Mouse (Mus musculus) hindbrain, postnatal 0 days (tissue): Measurements from ENCODE around the gene Matn4. TPM values are rescaled to one million over a fixed set of nuclear protein-coding genes. Genes with fewer than 3 reads are reported as not detected.

Experiments
- ATAC-seq: fragments of 200-750 bp; cut with Nextera tagmentation; 2 replicates; pipeline ENCODE4 v1.8.0; 2017; ENCODE audit warnings: mild to moderate bottlenecking, moderate TSS enrichment, moderate library complexity
- DNase-seq: peaks from one replicate; pipeline ENCODE4 v3.0.0-alpha.2; 2015; ENCODE audit warnings: low spot score
- H3K27ac ChIP-seq: fragments of 300-500 bp; sonication (generic); 2 replicates; pipeline ENCODE4 v1.5.1; 2014; ENCODE audit warnings: mild to moderate bottlenecking
- H3K27me3 ChIP-seq: fragments of 300-500 bp; sonication (generic); 2 replicates; pipeline ENCODE4 v1.6.1; 2014; ENCODE audit warnings: low read length, mixed read lengths; ENCODE audit not compliant: insufficient read depth
- H3K36me3 ChIP-seq: fragments of 300-500 bp; sonication (generic); 2 replicates; pipeline ENCODE4 v1.6.1; 2014; ENCODE audit warnings: low read length, mixed read lengths; ENCODE audit not compliant: insufficient read depth
- H3K4me1 ChIP-seq: fragments of 300-500 bp; sonication (generic); 2 replicates; pipeline ENCODE4 v1.6.1; 2014; ENCODE audit warnings: antibody characterized with exemption, low read length, mixed read lengths; ENCODE audit not compliant: insufficient read depth
- H3K4me2 ChIP-seq: fragments of 300-500 bp; sonication (generic); 2 replicates; pipeline ENCODE4 v1.6.1; 2014; ENCODE audit warnings: low read depth, mild to moderate bottlenecking, low read length, moderate library complexity, mixed read lengths
- H3K4me3 ChIP-seq: fragments of 300-500 bp; sonication (generic); 2 replicates; pipeline ENCODE4 v1.5.1; 2014; ENCODE audit warnings: low read length
- H3K9ac ChIP-seq: fragments of 300-500 bp; sonication (generic); replicated peaks from 2 replicates; pipeline ENCODE4 v1.6.1; 2014; ENCODE audit warnings: mild to moderate bottlenecking, low read length, moderate library complexity, mixed read lengths
- H3K9me3 ChIP-seq: fragments of 300-500 bp; sonication (generic); 2 replicates; pipeline ENCODE4 v1.6.1; 2016; ENCODE audit warnings: low read length, mixed read lengths
- CTCF ChIP-seq: IDR thresholded peaks from 2 replicates; pipeline ENCODE4 v1.5.1; 2016; ENCODE audit warnings: antibody characterized with exemption, control low read depth, low read depth
- WGBS: fragments of 180-500 bp; shearing (Covaris S2); extraction: QIAGEN DNeasy Blood & Tissue Kit; methylation state at CpG from one replicate; pipeline ENCODE4 v1.1.7; 2014; 5-methylcytosine and 5-hydroxymethylcytosine counted together
- polyA plus RNA-seq: library from polyadenylated mRNA; unstranded; fragments of >200 nt; fragmentation: Nextera tagmentation; extraction: Ambion mirVana; gene quantifications from 2 replicates; pipeline ENCODE4 v1.2.1, GENCODE M21; 2015
- total RNA-seq: library from RNA; depleted of rRNA; stranded (reverse); fragments of >200 nt; gene quantifications from 2 replicates; pipeline ENCODE4 v1.2.3, GENCODE M21; 2014

The Matn4 gene
- total and polyA plus RNA-seq, 2 experiments from 2014 or later = 4.7 to 8.2 TPM

DNA sequence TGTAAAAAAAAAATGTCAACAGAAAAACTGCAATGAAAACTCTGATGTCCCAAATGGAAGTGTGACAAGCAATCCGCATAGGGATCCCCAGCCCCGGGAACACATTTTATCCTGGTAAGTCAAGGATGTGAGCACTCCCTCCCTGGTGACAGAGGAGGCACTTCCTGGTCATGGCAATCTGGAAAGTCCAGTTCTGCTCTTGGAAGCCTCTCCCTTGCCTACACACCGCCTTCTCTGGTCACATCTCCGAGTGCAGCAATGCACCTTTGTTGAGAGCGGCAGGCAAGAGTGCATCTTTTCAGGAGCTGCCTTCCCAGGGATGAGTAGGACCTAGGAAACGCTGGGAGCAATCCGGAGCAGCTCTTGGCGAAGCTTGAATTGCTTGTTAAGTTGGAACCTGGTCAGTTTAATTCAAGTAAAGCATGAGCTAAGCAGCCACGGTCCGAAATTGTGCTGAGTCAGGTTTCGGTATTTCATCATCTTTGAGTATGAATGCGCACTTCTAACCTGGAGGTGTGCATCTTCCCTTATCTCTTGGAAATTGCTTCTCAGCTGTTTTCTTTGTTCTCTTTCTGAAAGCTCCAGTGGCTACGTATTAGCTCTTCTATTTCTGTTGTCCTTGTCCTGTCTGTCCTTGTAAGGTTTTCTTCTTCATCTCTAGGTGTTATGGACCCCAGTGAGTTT, 43.8 kb downstream of the Matn4 start:
- H3K4me2 ChIP-seq = no peak overlapping the region
- ATAC-seq (no peak), DNase-seq (no peak)
- no peaks in the 10 kb centered on the region for H3K27me3 ChIP-seq
- H3K9me3 ChIP-seq = no peaks in the 10 kb centered on the region
- no peaks in the 10 kb centered on the region for H3K4me1 ChIP-seq
- H3K27ac ChIP-seq = no peak overlapping the region
- no peak overlapping the region for H3K9ac ChIP-seq
- 29% methylated on average over 13 of the region's 13 CpGs for WGBS
- H3K36me3 ChIP-seq = no peaks in the 10 kb centered on the region
- TF ChIP-seq CTCF = no peak
- H3K4me3 ChIP-seq = no peak overlapping the region

DNA sequence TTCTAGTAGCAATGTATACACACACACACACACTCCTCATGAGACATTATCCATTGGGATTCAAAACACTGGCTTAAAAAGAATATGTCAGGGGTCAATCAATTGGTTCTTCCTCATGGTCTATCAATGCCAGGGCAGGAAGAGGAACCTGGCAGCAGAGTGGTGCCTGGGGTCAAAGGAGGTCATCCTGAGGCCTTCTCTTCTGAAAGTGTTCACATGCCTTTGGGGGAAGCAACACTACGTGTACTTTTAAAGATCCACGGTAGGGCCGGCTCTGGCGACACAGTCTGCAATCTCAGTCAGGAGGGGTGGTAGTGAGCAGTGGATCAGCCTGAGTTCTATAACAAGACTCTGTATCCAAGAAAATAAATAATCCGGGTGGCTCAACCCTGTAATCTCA, 45.3 kb downstream of the Matn4 start:
- DNase-seq = no peak
- no peak overlapping the region for H3K4me3 ChIP-seq
- no peaks in the 10 kb centered on the region for H3K36me3 ChIP-seq
- no peaks in the 10 kb centered on the region for H3K9me3 ChIP-seq
- TF ChIP-seq CTCF = no peak
- H3K27ac ChIP-seq = no peak overlapping the region
- 65% methylated on average over 5 of the region's 5 CpGs for WGBS
- H3K27me3 ChIP-seq = no peaks in the 10 kb centered on the region
- no peaks in the 10 kb centered on the region for H3K4me1 ChIP-seq
- H3K4me2 ChIP-seq = no peak overlapping the region
- ATAC-seq = no peak
- H3K9ac ChIP-seq = no peak overlapping the region

DNA sequence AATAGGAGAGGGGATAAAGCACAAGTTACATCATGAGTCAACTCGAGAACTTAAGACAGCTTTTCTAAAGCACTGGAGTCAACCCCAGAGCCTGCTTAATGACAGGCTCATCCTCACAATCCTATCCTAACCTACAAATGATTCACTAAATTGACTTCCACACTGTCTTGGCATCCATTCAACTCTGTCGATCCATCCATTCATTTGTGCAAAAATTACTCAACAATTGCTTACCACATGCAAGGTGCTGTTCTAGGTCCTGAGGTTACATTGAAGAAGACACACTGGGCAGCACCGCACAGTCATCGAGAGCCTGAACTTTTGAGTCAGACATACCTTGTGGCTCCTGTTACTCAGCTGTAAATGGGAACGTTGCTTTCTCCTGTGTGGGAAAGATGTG, 45.9 kb downstream of the Matn4 start:
- no peaks in the 10 kb centered on the region for H3K9me3 ChIP-seq
- H3K4me3 ChIP-seq = no peak overlapping the region
- ATAC-seq (no peak), DNase-seq (no peak)
- no peaks in the 10 kb centered on the region for H3K36me3 ChIP-seq
- H3K4me2 ChIP-seq = no peak overlapping the region
- H3K9ac ChIP-seq = no peak overlapping the region
- no peaks in the 10 kb centered on the region for H3K27me3 ChIP-seq
- no peaks in the 10 kb centered on the region for H3K4me1 ChIP-seq
- WGBS = 85% methylated on average over 5 of the region's 5 CpGs
- TF ChIP-seq CTCF = no peak
- H3K27ac ChIP-seq = no peak overlapping the region

DNA sequence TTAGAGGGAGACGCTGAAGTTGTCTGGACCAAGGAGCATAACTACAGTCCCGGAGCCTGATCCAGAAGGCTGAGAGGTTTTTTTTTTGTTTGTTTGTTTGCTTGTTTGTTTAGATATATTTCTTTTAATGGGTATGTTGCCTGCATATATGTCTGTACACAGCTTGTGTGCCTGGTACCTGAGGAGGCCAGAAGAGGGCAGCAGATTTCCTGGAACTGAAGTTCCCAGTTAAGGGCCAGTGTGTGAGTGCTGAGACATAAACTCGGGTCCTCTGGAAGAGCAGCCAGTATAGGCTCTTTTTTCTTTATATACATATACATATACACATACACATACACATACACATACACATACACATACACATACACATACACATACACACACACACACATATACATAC, 46.6 kb downstream of the Matn4 start:
- Histone ChIP-seq H3K4me2 (no peak overlapping the region), H3K27ac (no peak overlapping the region), H3K4me1 (no peaks in the 10 kb centered on the region), H3K36me3 (no peaks in the 10 kb centered on the region), H3K27me3 (no peaks in the 10 kb centered on the region), H3K9ac (no peak overlapping the region), H3K9me3 (no peaks in the 10 kb centered on the region), H3K4me3 (no peak overlapping the region)
- ATAC-seq = no peak
- 76% methylated on average over 3 of the region's 3 CpGs for WGBS
- DNase-seq = no peak
- peak; percentile 35; the same call in 1 of the 2 replicates for TF ChIP-seq CTCF

DNA sequence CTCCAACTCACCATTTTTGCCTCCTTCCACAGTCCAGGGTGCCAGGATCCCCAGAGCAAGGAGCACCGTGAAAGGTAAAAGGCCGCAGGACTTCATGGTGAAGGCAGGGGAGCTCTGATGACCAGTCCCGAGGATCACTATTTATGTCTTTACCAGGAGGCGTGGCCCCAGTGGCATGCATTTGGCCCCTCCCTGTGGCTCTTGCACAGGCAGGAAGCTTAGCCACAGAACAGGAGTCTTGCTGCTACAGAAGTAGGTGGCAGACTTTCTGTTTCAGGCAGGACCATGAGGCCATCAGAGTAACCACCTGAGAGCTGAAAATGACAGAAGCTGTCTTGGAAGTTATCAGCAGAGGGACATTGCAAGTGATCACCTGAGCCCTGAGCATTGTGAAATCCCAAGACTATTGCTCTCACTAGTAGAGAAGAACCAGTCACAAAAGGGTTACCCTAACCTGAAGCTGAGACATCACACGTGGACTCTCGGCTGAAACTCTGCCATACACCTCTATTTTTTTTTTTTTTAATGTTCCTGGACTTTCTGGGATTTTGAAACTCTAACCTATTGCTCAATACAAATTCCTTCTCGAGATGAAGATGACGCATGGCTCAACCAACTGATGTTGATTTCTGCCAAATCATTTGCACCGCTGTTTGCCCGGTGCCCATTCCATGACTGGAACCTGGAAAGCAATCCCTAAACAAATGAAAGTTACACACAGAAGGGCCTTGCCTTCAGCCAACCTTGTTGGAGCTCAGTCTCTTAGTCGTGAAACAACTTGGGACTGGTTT, 48.6 kb downstream of the Matn4 start:
- no peak for DNase-seq
- Histone ChIP-seq H3K27me3 (no peaks in the 10 kb centered on the region), H3K4me2 (no peak overlapping the region), H3K9me3 (no peaks in the 10 kb centered on the region), H3K9ac (no peak overlapping the region), H3K36me3 (no peaks in the 10 kb centered on the region), H3K4me3 (no peak overlapping the region), H3K4me1 (no peaks in the 10 kb centered on the region), H3K27ac (no peak overlapping the region)
- 81% methylated on average over 11 of the region's 11 CpGs for WGBS
- no peak for ATAC-seq
- TF ChIP-seq CTCF = no peak

DNA sequence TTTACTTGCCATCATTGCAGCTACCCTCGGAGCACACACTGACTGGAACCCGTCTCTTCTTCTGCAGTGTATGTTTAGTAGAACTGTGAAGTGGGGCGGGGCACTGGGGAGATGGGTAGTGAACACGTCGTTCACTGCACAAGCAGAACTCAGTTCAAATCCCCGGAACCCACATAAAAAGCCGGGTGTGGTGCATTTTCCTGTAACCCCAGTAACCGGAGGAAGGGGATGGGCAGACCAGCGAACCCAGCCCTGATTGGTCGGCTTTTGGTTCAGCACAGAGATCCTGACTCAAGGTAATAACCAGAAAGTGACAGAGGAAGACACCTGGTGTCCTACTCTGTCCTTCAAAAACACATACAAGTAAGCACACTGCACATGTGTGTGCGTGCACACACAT, 51.6 kb downstream of the Matn4 start:
- WGBS = 89% methylated on average over 11 of the region's 11 CpGs
- TF ChIP-seq CTCF = no peak

DNA sequence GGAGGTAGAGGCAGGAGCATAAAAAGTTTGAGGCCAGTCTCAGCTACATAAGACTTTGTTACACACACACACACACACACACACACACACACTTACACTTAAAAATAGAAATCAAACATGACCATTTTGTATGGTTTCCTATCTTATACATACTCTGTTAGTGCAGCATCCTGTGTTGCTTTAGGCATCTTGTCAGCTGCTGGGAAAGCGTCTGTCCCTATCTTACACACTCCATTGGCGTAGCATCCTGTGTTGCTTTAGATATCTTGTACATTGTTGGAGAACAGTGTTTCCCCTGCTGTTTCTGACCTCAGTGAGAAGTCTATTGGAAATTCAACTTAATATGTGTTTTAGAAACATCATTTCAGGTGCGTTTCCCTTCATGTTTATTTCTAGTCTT, 52.3 kb downstream of the Matn4 start:
- WGBS = 85% methylated on average over 3 of the region's 3 CpGs
- Histone ChIP-seq H3K4me3 (no peak overlapping the region), H3K9ac (no peak overlapping the region), H3K9me3 (no peaks in the 10 kb centered on the region), H3K36me3 (no peaks in the 10 kb centered on the region), H3K27me3 (no peaks in the 10 kb centered on the region), H3K27ac (no peak overlapping the region), H3K4me1 (no peaks in the 10 kb centered on the region), H3K4me2 (no peak overlapping the region)
- DNase-seq (no peak), ATAC-seq (no peak)
- no peak for TF ChIP-seq CTCF

More for the DNA sequence above, 51.6 kb downstream of the Matn4 start:
- H3K27ac ChIP-seq = no peak overlapping the region
- no peaks in the 10 kb centered on the region for H3K4me1 ChIP-seq
- H3K4me2 ChIP-seq = no peak overlapping the region
- H3K4me3 ChIP-seq = no peak overlapping the region
- H3K36me3 ChIP-seq = no peaks in the 10 kb centered on the region
- DNase-seq (no peak), ATAC-seq (no peak)
- no peaks in the 10 kb centered on the region for H3K27me3 ChIP-seq
- no peak overlapping the region for H3K9ac ChIP-seq
- no peaks in the 10 kb centered on the region for H3K9me3 ChIP-seq
